Mouse (Mus musculus): ENCODE results near the gene Tmem135. TPM values are rescaled to one million over a fixed set of nuclear protein-coding genes. Genes with fewer than 3 reads are reported as not detected.

Gene Tmem135
- polyA plus RNA-seq, 1 experiment, result 189 TPM

DNA sequence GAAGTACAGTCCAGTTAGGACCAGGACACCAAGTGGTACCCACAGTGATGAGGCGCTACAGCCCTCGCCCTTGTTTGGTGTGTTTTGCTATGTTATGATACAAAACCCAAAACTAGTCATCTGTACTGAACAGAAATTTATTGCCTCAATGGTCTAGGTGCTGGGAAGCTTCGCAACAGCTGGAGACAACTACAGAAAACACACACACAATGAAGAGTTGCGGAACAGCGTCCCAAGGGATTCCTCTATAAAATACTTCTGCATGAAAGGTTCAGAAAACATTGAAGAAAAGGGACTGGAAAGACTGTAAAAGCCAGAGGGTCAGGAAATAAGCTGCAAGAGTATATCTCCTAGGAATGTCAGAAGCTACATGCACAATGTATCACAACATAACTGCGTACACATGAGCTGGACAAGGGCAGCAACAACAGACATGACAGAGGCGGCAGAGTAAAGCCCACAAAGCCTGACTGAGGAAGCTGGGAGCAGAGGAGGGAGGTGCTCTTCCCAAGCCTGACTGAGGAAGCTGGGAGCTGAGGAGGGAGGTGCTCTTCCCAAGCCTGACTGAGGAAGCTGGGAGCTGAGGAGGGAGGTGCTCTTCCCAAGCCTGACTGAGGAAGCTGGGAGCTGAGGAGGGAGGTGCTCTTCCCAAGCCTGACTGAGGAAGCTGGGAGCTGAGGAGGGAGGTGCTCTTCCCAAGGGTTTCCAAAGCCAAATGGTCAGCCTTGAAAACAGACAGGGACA lies 137.8 kb downstream of the Tmem135 start:
- no peak for TF ChIP-seq GATA1 (IDR thresholded peaks at IDR 0.05; ENCODE audit: low read length)

DNA sequence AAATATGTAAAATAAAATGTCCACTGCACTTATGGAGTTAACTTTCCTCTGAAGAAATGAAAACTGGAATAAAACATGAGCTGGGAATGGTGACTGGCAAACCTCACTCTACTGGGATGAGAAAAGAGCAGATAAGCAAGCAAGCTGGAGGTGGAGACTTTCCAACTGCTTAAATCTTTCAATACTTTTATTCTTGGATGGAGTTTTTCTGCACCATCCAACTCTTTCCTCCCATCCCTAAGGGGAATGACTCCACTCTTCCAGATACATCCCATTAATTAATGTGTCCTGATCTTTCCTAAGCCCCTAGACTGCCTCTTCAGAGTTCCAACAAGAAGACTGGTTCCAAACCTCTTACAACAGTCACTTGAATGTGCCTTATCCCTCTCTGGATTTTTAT lies 143.1 kb downstream of the Tmem135 start:
- no peak for TF ChIP-seq GATA1 (IDR thresholded peaks at IDR 0.05; ENCODE audit: low read length)

DNA sequence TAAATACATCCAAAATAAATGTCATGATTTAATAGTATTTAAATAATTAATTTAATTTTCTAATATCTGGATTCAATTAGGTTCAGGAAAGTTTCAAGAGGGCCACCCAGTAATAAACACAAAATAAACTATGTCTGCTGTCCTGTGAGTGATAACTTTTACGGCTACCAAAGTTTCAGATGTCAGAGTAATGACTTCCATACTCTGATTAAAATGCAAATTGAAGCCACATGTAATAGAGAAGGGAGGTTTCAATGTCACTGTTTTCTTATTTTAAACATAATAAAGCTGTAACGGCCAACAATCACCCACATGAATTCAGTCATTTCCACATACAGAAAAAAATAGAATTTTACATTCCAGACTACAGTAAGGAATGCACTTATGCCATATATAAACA lies 145.2 kb downstream of the Tmem135 start:
- TF ChIP-seq GATA1 (IDR thresholded peaks at IDR 0.05; ENCODE audit: low read length), result no peak

DNA sequence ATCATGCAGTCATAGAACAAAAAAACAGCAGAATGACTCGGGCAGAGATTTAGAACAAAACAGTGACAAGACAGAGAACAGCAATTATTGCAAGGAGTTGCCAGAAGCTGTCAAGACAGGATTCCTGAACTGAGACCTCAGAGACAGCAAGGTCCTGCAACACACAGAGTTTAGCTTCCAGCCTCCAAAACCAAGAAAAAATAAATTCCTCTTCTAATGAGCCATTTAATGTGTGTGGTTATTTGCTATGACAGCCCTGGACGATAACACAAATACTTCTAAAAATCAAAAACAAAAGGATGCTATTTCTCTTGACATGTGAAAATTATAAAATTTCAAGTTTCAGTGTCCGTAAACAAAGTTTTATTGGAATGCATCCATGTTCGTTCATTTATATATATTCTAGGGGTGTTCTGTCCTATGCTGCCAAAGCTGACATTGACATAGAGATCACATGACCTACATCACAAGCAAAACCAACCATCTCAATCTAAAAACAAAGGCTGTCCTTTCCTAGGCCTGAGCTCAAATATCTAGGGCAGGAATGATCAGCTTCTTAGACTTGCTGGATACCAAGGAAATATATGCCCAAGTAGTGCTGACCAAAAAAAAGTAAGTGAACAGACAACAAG lies 146.0 kb downstream of the Tmem135 start:
- TF ChIP-seq GATA1 (IDR thresholded peaks at IDR 0.05; ENCODE audit: low read length), result no peak

DNA sequence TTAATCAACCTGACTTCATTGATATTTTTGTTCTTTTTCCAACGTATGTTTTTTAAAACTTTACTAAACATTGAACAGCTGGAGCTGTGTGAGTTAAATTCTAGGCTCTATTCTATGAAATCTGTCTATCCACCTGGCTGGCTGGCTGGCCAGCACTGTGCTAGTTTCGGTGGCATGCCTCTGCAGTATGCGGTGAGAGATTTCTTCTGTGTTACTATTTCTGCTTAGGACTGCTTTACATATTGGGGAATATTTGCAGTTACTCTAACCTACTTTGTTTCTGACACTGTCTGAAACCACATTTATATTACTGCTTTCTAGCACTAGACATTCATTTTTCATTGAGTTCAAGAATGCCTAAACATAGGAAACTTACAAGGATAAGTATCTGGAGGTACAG lies 150.2 kb downstream of the Tmem135 start:
- no peak for TF ChIP-seq GATA1 (IDR thresholded peaks at IDR 0.05; ENCODE audit: low read length)

DNA sequence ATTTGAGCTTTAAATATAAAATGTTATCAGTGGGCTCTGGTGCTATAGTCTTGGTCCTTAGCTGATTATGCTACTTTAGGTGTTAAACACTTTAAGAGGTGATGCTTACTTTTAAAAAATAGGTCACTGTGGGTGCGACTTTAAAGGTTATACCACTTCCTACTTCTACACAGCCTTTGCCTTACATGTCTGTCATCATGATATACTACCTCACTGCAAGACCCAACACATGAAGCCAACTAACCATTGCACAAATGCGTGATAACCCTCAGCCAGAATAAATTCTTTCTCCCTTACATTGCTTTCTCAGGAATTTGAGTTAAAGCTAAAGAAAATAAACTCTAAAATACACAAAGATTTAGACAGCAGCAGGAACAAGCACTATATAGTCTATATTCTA lies 150.7 kb downstream of the Tmem135 start:
- no peak for TF ChIP-seq GATA1 (IDR thresholded peaks at IDR 0.05; ENCODE audit: low read length)

DNA sequence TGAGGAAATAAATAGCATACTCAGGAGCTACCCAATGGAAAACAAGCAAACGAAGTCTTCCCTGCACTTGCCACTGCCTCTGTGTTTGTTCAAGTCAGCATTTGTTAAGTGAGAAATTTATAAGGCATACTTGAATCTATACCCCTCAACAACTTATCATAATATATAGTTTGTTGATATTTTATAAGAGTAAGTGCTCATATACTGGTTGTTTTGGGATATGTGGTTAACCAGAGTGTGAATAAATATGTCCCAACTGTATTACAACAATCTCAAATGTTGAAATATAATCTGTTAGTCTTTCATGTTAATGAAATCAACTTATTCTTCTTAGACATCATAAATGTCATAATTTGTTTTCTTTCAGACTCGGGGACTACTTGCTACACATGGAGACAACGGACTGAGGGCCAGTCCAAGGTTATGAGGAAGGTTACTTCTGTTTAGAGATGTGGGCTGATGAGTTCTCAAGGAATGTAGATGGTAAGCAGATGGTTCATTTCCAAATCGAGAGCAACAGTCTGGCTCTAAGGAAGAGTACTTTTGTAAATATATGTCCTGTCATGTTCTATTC lies 152.1 kb downstream of the Tmem135 start:
- no peak for TF ChIP-seq GATA1 (IDR thresholded peaks at IDR 0.05; ENCODE audit: low read length)

DNA sequence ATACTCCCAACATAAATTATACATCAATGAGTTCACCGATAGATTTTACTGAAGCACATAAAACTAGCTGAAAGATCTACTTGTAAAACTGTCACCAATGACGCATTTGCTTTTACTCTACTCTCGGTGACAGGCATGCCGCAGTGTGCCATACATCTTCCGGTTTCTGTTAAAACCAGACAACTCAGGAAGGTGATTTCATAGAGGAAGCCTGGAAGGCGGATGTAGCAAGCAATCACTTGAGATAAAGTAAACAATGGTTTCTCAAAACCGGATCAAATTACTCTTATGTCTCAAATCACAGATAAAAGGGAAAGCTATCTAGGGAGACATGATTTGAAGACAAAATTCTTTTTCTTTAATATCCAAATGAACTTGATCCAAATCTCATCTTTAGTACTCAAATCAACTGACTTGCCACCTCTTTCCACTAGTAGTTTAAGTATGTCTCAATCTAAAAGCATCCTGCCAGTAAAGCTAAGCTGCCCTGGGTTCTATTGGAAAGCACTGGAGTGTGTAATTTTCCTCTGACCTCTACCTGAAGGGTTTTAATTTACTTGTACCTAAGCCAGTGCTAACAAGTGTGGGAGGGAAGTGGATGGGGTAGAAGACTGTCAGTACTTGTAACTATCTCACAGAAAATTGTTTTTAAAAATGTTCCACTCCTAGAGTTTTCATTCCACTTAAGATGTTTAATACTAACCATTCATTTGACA lies 155.7 kb downstream of the Tmem135 start:
- no peak for TF ChIP-seq GATA1 (IDR thresholded peaks at IDR 0.05; ENCODE audit: low read length)

DNA sequence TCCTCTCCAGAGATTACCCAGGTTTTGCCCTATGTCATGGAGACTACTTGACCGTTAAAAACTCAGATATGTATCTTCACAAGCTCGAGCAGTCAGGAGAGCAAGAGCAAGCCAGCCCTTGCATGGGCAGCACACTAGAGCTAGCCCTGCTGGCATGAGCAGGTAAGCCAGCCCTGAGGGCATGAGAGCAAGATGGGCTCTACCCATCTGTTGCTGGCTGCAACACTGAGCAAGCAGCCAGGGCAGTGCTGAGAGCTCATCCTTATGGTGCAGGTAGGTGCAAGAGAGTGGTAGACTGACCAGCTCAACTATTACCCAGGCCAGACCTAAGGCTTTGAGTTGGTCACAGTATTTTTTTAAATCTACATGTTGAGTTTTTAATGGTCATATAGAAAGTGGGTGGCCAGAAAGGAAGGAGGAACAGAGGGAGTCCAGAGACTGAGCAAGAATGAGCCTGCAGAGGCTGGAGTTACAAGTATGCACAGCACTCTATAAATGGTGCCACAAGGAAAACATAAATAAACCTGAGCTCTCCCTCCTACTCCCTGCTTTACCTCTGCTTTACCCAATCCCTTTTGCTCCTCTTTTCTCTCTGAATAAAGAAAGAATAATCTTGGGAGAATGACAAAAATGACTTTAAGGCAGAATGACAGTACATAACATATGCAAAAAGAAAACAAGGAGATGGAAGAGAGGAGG lies 156.9 kb downstream of the Tmem135 start:
- no peak for TF ChIP-seq GATA1 (IDR thresholded peaks at IDR 0.05; ENCODE audit: low read length)

DNA sequence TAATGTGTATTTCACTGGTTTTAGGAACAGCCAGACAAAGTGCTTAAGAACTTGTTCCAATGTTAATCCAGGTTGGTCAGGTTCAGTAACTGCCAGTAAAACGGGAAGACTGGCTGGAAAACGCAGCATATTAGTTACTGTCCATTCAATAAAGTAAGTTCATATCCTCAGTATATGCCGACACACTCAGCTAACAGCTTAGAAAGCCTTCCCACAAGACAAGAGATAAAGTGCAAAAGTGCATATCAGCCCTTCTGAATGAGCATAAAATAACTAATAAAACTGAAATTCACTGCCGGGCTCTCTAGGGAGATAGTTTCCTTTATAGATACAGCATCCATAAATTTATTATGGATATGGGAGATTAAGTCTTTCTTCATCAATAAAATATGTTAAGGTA lies 161.5 kb downstream of the Tmem135 start:
- no peak for TF ChIP-seq GATA1 (IDR thresholded peaks at IDR 0.05; ENCODE audit: low read length)

DNA sequence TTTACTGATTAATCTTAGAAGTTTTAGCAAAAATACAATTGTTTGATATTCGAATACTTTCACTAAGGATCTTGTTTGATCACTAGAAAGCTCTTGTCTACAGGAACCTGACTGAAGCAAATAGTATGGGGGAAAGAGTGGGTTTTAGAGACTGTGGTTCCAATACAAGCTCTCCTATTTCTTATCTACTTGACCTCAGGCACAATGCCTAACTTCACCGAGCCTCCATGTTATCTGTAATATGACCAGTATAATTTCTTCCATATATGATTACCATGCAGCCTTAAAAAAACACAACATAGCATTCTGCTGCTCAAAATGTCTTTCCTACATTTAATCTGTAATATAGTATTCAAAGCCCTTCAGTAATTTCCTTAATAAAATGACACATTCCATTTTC lies 161.9 kb downstream of the Tmem135 start:
- no peak for TF ChIP-seq GATA1 (IDR thresholded peaks at IDR 0.05; ENCODE audit: low read length)

DNA sequence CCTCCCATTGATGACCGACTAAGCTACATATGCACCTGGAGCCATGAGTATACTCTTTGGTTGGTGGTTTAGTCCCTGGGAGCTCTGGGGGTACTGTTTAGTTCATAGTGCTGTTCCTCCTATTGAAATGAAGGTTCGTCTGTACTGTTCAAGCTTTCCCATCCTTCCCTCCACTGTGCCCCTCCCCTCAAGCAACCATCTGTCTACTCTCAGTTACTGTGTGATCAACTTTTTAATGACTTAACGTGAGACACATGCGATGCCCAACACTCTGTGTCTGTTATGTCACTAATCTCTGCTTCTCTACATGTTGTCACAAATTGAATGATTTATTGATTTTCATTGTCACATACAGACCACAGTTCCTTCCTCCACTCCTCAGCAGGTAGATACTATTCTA lies 164.4 kb downstream of the Tmem135 start:
- no peak for TF ChIP-seq GATA1 (IDR thresholded peaks at IDR 0.05; ENCODE audit: low read length)

DNA sequence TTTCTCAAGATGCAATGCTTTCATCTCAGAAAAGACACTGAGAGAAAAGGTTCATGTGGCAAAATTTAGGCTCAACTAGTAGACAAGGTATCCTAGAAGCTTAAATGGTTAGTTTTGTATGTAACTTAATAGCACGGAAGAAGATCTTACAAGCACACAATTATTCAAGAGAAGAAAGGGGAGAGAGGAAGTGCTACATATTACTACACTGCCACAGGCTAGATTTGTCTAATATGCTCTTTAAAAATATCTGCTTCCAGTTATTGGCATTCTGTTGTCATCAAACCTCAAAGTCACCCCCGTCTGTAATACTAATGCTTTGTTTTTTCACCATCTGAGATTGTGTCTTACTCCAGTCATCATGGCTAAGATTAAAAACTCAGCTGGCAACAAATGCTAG lies 167.4 kb downstream of the Tmem135 start:
- TF ChIP-seq GATA1 (IDR thresholded peaks at IDR 0.05; ENCODE audit: low read length), result no peak

DNA sequence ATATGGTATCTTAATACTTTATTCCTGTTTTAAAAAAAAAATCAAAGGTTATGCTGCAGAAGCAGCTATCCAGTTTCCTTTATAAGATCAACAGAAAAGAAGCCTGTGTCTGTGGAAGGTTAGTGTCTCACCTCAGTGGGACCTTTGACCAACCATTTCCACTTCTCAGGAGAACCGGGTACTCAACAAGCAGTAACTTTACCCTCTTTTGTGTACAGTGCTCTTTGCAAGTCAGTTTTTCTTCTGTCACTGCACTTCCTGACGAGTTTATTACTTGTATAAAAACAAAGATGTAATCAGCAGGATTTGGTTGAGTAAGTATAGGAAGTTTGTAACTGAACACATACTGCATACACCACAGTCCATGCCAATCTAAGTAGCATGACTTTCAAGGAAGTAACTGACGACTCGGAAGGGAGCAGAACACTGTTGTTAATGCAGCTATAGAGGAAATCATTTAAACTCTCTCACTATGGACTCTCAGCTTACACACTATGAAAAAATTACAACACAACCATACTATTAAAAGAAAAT lies 168.0 kb downstream of the Tmem135 start:
- TF ChIP-seq GATA1 (IDR thresholded peaks at IDR 0.05; ENCODE audit: low read length), result no peak

DNA sequence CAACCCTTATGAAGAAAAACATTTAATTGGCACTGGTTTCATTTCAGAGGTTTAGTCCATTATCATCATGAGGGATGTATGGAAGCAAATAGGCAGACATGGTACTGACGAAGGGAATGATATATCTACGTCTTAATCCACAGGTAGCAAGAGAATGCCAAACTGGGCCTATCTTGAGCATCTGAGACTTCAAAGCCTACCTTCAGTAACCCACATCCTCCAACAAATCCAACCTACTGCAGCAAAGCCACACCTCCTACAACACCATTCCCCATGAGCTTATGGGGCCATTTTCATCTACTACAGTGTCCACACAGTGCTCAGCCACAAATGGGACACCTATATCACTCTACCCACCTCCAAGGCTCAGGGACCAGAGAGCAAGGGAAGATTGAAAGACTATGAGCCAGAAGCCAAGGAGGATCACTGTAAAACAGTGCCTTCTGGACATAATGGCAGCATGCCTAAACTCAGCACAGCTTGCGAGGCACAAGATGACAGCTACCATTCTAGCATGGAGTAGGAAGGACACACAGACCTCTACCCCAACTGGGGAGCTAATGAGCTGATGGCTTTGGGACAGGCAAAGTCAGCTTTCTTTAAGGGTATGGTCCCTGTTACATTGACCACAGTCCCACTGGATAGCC lies 171.4 kb downstream of the Tmem135 start:
- no peak for TF ChIP-seq GATA1 (IDR thresholded peaks at IDR 0.05; ENCODE audit: low read length)
